Mouse (Mus musculus): ENCODE measurements around the gene Tmco1. TPM values are rescaled to one million over a fixed set of nuclear protein-coding genes. Genes with fewer than 3 reads are reported as not detected.

The Tmco1 gene
- polyA plus RNA-seq, 1 experiment from 2014 or later: 69.9 TPM

DNA sequence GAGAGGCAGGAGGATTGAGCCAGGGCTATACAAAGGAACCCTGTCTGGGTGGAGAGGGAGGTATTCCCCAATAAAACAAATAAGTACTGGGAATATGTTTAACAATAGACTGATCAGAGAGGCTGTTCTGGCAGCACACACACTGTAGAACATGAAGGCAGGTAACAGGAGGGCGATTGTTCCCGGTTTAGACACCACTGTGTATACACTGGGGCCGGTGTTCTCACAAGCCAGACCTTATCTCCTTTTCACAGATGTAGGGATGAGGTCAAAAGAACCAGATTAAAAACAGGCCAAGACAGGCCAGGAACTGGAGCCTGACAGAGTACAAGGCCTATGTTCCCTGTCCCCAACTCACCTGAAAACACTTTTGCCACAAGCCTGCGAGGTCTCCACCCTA is 36.9 kb upstream of the Tmco1 start:
- 9% methylated on average over 4 of the region's 4 CpGs for WGBS (ENCODE audit: insufficient replicate concordance)
- Histone ChIP-seq H3K4me3 (replicated peaks) (peak overlapping the region; percentile 26), H3K27me3 (no peaks in the 10 kb centered on the region), H3K36me3 (0 out of 2 replicates have a peak, but pooled peaks cover 3% of the 10 kb centered on the region), H3K9me3 (replicated peaks) (no peaks in the 10 kb centered on the region), H3K27ac (peak overlapping the region; percentile 88), H3K4me1 (replicated peaks) (peaks cover 80% of the 10 kb centered on the region), H3K9ac (peak overlapping the region; percentile 66), H3K4me2 (peak overlapping the region; percentile 56)
- DNase-seq: peak; percentile 56
- peak; percentile 87 for ATAC-seq (ENCODE audit: low read depth)

DNA sequence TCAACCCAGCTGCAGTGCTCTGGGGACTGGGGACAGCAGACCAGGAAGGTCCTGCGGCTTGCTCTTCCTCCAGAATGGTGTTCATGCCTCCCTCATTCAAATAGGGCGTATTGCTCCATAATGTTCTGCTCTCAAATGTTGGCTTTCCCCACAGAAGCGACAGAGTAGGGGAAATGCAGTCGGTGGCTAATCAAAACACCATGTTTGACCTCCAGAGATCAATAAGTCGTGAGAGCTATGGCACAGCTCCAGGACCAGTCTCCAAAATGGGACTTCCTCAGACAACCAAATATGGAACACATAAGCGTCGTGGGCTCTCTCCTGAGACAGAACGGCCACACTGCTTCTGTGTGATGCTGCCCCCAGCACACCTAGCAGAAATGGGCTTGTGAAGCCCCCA is 36.3 kb upstream of the Tmco1 start:
- DNase-seq (no peak), ATAC-seq (ENCODE audit: low read depth) (peak; percentile 9; the same call in 1 of the 2 replicates)
- 0 out of 2 replicates have a peak, but pooled peaks cover 3% of the 10 kb centered on the region for H3K36me3 ChIP-seq
- peak overlapping the region; percentile 88 for H3K27ac ChIP-seq
- peak overlapping the region; percentile 66 for H3K9ac ChIP-seq
- no peaks in the 10 kb centered on the region for H3K9me3 ChIP-seq (replicated peaks)
- WGBS (ENCODE audit: insufficient replicate concordance): 27% methylated on average over 8 of the region's 8 CpGs
- H3K4me1 ChIP-seq (replicated peaks): peaks cover 85% of the 10 kb centered on the region
- H3K4me3 ChIP-seq (replicated peaks): peak overlapping the region; percentile 26; the same call in 1 of the 2 replicates
- peak overlapping the region; percentile 56 for H3K4me2 ChIP-seq
- H3K27me3 ChIP-seq: no peaks in the 10 kb centered on the region

DNA sequence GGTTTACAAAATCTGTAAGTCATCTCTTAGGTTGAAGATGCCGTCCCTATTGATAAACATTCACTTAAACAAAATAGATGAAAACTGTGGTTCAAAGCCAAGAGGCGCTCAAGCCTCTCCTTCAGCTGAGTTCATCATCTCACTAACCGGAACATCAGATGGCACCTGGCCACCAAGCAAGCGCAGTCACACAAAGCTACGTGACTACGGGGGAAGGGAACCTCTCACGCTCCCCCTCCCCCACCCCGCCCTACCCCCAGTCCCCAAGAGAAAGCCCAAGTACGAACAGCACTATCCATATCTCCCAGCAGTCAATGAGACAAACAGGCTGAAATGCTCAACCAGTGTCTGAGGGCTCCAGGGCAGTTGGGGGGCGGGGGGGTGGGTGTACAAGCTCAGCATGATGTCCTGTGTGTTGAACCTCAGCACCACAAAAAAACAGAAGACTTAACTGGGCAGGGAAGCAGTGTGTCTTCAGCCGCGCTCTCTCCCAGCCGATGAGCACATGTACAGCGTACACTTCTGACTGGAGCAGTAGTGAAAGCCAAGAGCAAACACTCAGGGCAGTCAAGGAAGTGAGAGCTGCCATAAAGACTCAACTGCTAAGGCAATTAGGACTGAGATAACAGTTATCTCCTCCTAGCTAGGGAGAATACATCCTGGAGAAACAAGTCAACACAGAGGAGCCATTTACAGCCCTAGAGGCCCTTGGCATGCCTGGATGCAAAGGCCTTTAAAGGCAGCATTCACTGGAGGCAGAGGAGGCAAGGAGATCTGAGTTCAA is 34.6 kb upstream of the Tmco1 start:
- ATAC-seq (ENCODE audit: low read depth) (peak; percentile 59), DNase-seq (no peak)
- H3K9ac ChIP-seq: peak overlapping the region; percentile 40
- H3K27me3 ChIP-seq: no peaks in the 10 kb centered on the region
- H3K27ac ChIP-seq: peak overlapping the region; percentile 83
- peaks cover under 1% of the 10 kb centered on the region; the same call in 1 of the 2 replicates for H3K36me3 ChIP-seq
- peak overlapping the region; percentile 56 for H3K4me2 ChIP-seq
- 13% methylated on average over 14 of the region's 14 CpGs for WGBS (ENCODE audit: insufficient replicate concordance)
- H3K4me1 ChIP-seq (replicated peaks): peaks cover 79% of the 10 kb centered on the region
- no peaks in the 10 kb centered on the region for H3K9me3 ChIP-seq (replicated peaks)
- peak overlapping the region; percentile 16 for H3K4me3 ChIP-seq (replicated peaks)

DNA sequence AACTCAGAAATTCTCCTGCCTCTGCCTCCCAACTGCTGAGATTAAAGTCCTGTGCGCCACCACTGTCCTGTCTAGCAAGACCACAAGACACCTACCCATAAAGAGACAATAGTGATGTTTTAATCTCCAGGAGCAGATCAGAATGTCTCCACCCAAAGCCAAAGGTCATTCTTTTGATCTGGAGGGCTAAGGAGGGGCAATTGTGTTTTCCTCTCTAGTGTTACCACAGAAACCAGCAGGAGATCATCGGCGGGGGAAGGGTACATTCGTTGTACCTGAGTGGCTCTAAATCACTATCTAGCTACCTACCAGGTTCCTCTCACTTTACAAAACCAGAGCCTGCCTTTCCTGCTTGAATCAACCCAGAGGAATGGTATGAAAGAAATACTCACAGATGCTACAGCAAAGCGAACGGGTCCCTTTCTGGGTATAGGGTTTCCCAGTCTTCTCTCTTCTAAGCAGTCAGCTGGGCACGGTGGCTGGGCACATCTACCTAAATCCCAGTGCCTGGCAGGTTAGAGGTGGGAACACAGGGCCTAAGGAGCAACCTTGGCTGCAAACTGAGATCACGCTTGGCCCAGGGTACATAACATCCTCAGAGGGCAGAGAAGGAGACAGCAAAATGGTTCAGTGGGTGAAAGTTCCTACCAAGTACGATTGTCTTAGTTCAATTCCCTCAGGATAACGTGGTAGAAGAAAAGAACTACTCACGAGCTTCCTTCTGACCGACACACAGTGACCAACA is 33.4 kb upstream of the Tmco1 start:
- no peak for DNase-seq
- peaks cover 79% of the 10 kb centered on the region for H3K4me1 ChIP-seq (replicated peaks)
- H3K9ac ChIP-seq: no peak overlapping the region
- no peaks in the 10 kb centered on the region for H3K27me3 ChIP-seq
- no peak overlapping the region for H3K4me3 ChIP-seq (replicated peaks)
- peaks cover 5% of the 10 kb centered on the region; the same call in 1 of the 2 replicates for H3K36me3 ChIP-seq
- peak overlapping the region; percentile 83 for H3K27ac ChIP-seq
- peak overlapping the region; percentile 56 for H3K4me2 ChIP-seq
- WGBS (ENCODE audit: insufficient replicate concordance): 71% methylated on average over 12 of the region's 12 CpGs
- H3K9me3 ChIP-seq (replicated peaks): no peaks in the 10 kb centered on the region
- no peak for ATAC-seq (ENCODE audit: low read depth)

DNA sequence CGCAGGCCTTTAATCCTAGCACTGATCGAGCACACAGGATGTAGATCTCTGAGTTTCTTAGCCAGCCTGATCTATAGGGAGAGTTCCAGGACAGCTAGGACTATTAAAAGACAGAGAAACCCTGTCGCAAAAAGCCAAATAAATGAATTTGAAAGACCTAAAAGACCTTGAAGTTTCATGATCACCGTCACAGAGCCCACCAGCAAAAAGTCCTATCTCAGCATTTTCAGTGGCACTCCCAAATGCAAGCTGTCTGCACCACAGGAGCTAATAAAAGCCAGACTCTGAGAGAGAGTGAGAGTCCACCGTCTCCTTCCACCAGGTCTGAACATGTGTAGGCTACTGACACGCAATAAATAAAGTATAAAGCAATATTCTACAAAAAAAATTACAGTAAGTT is 29.8 kb upstream of the Tmco1 start:
- Histone ChIP-seq H3K4me1 (replicated peaks) (peaks cover 79% of the 10 kb centered on the region), H3K4me2 (no peak overlapping the region), H3K27ac (0 out of 2 replicates have a peak overlapping the region, but pooled peaks have one; percentile 5), H3K9me3 (replicated peaks) (no peaks in the 10 kb centered on the region), H3K4me3 (replicated peaks) (no peak overlapping the region), H3K36me3 (peaks cover 5% of the 10 kb centered on the region; the same call in 1 of the 2 replicates), H3K27me3 (no peaks in the 10 kb centered on the region), H3K9ac (no peak overlapping the region)
- ATAC-seq (ENCODE audit: low read depth) (no peak), DNase-seq (no peak)
- 75% methylated on average over 6 of the region's 6 CpGs for WGBS (ENCODE audit: insufficient replicate concordance)

DNA sequence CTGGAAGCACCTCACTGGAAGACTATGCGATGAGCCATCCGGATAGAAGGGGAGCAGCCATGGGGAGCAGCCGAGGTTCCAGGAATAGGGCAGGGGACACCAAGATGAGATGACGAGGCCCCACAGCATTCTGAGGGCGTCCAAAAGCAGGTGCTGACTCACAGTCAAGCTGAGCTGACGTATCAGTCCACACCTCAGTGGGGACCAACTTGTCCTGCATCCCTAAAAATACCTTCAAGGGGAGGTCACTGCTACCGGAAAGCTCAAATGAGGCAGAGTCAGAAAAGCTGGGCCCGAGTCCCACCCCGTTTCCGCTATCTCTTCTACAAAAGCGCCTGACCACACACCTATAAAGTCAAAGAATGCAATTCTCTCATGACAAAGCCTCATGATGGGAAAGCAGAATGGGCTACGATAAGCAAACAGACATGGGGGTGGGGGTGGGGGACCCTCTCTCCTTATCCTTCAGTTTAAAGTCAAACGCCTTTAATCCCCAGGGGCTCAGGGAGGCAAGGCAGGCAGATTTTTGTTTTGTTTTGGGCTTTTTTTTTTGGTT is 28.9 kb upstream of the Tmco1 start:
- peaks cover 5% of the 10 kb centered on the region; the same call in 1 of the 2 replicates for H3K36me3 ChIP-seq
- H3K27ac ChIP-seq: no peak overlapping the region
- H3K4me2 ChIP-seq: no peak overlapping the region
- WGBS (ENCODE audit: insufficient replicate concordance): 59% methylated on average over 13 of the region's 13 CpGs
- H3K4me3 ChIP-seq (replicated peaks): no peak overlapping the region
- peak overlapping the region; percentile 26; the same call in 1 of the 2 replicates for H3K9ac ChIP-seq
- H3K27me3 ChIP-seq: no peaks in the 10 kb centered on the region
- H3K9me3 ChIP-seq (replicated peaks): no peaks in the 10 kb centered on the region
- DNase-seq (no peak), ATAC-seq (ENCODE audit: low read depth) (no peak)
- peaks cover 74% of the 10 kb centered on the region for H3K4me1 ChIP-seq (replicated peaks)

DNA sequence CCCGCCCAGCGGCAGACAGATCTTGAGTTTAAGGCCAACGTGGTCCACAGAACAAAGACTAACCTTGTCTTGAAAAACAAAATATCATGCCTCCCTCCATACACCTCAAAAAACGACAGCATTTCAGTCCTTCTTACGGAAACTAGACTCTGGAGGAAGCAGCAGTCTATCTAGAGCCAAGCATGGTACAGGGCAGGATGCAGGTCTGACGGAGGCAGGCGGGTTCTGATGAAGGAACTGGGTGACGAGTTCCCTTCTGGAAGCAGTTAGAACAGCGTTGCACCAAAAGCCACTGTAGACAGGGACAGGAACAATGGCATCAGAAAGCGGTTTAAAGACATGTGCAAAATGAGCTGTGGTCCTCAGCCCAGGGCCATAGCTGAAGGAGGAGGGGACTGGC is 28.1 kb upstream of the Tmco1 start:
- Histone ChIP-seq H3K4me3 (replicated peaks) (no peak overlapping the region), H3K4me1 (replicated peaks) (peaks cover 69% of the 10 kb centered on the region), H3K4me2 (no peak overlapping the region), H3K27ac (no peak overlapping the region), H3K9me3 (replicated peaks) (no peaks in the 10 kb centered on the region), H3K9ac (no peak overlapping the region), H3K27me3 (no peaks in the 10 kb centered on the region), H3K36me3 (peaks cover 5% of the 10 kb centered on the region; the same call in 1 of the 2 replicates)
- DNase-seq: no peak
- ATAC-seq (ENCODE audit: low read depth): no peak
- WGBS (ENCODE audit: insufficient replicate concordance): 70% methylated on average over 10 of the region's 10 CpGs

DNA sequence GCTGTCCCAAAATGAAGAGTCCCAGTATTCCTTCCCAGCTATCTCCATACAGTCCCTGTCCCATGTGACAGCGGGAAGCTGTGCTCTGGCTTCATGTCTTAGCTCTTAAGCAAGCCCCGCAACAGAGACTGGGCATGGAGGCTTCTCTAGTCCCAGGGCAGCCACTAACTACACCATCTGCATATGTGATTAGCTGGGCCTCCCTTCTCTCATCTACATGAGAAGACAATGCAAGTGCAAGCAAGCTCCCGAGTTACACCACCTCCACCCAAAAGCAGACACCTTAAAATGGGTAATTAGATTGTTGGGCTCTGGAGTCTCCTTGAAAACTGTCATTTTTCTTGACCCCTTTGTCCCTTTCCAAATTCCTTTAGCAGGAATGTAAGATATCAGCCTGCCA is 26.1 kb upstream of the Tmco1 start:
- DNase-seq: no peak
- Histone ChIP-seq H3K4me3 (replicated peaks) (peak overlapping the region; percentile 85), H3K4me2 (peak overlapping the region; percentile 99), H3K36me3 (peaks cover 5% of the 10 kb centered on the region; the same call in 1 of the 2 replicates), H3K27ac (peak overlapping the region; percentile 83), H3K9ac (peak overlapping the region; percentile 85), H3K4me1 (replicated peaks) (peaks cover 70% of the 10 kb centered on the region), H3K9me3 (replicated peaks) (no peaks in the 10 kb centered on the region), H3K27me3 (peaks cover 16% of the 10 kb centered on the region)
- 64% methylated on average over 3 of the region's 3 CpGs for WGBS (ENCODE audit: insufficient replicate concordance)
- ATAC-seq (ENCODE audit: low read depth): no peak

DNA sequence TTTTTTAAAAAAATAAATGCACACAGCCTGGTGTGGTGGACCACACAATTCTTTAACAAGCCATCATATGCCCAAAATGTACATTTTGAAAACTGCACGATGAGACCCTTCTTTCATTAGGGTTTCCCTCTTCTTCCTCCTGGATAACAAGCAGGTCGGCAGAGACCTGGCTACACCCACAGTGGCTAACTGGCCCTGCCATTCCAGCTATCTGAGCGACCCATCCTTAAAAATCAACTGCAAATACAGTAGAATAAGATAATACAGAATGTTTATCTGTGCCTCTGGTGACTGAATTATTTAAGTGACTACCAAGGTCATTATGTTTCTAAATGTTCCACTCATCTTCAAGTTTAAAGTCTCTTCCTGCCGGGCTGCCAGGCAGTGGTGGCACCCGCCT is 25.4 kb upstream of the Tmco1 start:
- peak overlapping the region; percentile 99 for H3K4me2 ChIP-seq
- H3K27me3 ChIP-seq: peaks cover 16% of the 10 kb centered on the region
- H3K36me3 ChIP-seq: peaks cover 5% of the 10 kb centered on the region; the same call in 1 of the 2 replicates
- H3K4me3 ChIP-seq (replicated peaks): peak overlapping the region; percentile 85
- DNase-seq (no peak), ATAC-seq (ENCODE audit: low read depth) (no peak)
- 11% methylated on average over 5 of the region's 5 CpGs for WGBS (ENCODE audit: insufficient replicate concordance)
- peaks cover 77% of the 10 kb centered on the region for H3K4me1 ChIP-seq (replicated peaks)
- peak overlapping the region; percentile 83 for H3K27ac ChIP-seq
- no peaks in the 10 kb centered on the region for H3K9me3 ChIP-seq (replicated peaks)
- H3K9ac ChIP-seq: peak overlapping the region; percentile 85

DNA sequence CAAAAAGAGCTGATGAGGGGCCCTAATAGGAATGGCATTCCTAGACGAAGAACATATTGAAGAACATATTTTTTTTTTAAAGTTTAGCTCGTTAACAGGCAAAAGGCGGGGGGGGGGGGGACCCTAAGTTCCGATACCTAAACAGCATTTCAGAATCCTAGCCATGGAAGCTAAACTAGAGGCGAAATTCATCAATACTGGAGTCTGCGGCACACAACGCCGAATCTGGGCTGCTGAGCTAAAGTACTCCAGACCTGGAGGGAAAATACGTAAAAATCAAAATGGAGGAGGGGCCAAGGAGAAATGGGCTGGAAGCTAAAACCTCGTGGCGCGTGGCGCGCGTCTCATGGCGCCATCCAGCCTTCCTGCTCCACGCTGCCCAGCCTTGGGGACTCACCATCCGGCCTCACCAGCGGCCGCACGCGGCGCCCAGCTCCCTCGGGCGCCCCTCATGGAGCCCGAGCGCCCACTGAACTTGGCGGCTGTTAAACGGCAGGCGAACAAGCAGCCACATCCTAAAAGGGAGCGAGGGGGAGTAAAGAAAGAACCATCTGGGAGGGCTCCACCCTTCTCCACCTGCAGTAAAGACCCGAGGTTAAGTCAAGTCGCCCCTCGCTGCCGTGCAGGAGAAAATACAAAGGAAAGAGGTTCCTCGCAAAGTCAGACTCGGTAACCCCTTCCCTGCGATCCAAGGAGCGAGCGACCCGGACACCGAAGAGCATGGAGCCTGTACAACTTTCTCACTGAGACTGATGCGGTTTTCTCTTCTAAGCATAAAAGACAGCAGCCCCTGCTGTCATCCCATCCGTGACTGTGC is 24.5 kb upstream of the Tmco1 start:
- H3K4me3 ChIP-seq (replicated peaks): peak overlapping the region; percentile 85
- WGBS (ENCODE audit: insufficient replicate concordance): under 1% methylated on average over 44 of the region's 44 CpGs
- peak overlapping the region; percentile 99 for H3K4me2 ChIP-seq
- no peaks in the 10 kb centered on the region for H3K9me3 ChIP-seq (replicated peaks)
- H3K36me3 ChIP-seq: peaks cover 4% of the 10 kb centered on the region; the same call in 1 of the 2 replicates
- peak; percentile 39 for DNase-seq
- peaks cover 16% of the 10 kb centered on the region for H3K27me3 ChIP-seq
- peak overlapping the region; percentile 85 for H3K9ac ChIP-seq
- no peak for ATAC-seq (ENCODE audit: low read depth)
- H3K27ac ChIP-seq: peak overlapping the region; percentile 83
- H3K4me1 ChIP-seq (replicated peaks): peaks cover 82% of the 10 kb centered on the region
